Mouse (Mus musculus) T-helper 17 cell (primary cell): Measurements from ENCODE around the gene Ywhag.

Experiments used
- in situ Hi-C, 2 experiments: fragments of 300-600 bp; cut with MboI, MseI; formaldehyde crosslinking; loops; 1 replicate in 1 of 2; 2 replicates in 1 of 2; pipeline ENCODE4 v1.15.1; 2025; ENCODE audit warnings: high pct_unique_total_duplicates in 2 of 2

Ywhag gene

GRCm38 (mm10) chr5:135956300-135957206, 22.1 kb upstream of the Ywhag start:
- in situ Hi-C loops = loop anchor here (5.0 to 25.0 kb wide), 3 partner anchors 559 to 1831 kb away; partner anchors contain the start of genes Mepce (in 1 of the 2), Ppp1r35 (in 1 of the 2), Srrt (in 1 of the 2) and Trip6 (in 1 of the 2)

- in situ Hi-C loops = loop anchor here (25.0 kb wide), 2 partner anchors 1359 to 1834 kb away; partner anchors contain the start of genes Mepce (in 1 of the 2), Ppp1r35 (in 1 of the 2), Srrt (in 1 of the 2) and Trip6 (in 1 of the 2)
These were observed 18.4 kb upstream of the Ywhag start for GRCm38 (mm10) chr5:135952830-135953229.

- in situ Hi-C loops = loop anchor here (25.0 kb wide), 2 partner anchors 1361 to 1836 kb away; partner anchors contain the start of genes Mepce (in 1 of the 2), Ppp1r35 (in 1 of the 2), Srrt (in 1 of the 2) and Trip6 (in 1 of the 2)
These were observed 17.2 kb upstream of the Ywhag start for GRCm38 (mm10) chr5:135951660-135952059.

- in situ Hi-C loops = loop anchor here (25.0 kb wide), 2 partner anchors 1361 to 1836 kb away; partner anchors contain the start of genes Mepce (in 1 of the 2), Ppp1r35 (in 1 of the 2), Srrt (in 1 of the 2) and Trip6 (in 1 of the 2)
These were observed 16.4 kb upstream of the Ywhag start for GRCm38 (mm10) chr5:135950710-135951412.

GRCm38 (mm10) chr5:135946621-135947020, 12.2 kb upstream of the Ywhag start:
- in situ Hi-C loops = no loop called here

- in situ Hi-C loops = no loop called here
These were observed 11.5 kb upstream of the Ywhag start for GRCm38 (mm10) chr5:135945916-135946408.

- in situ Hi-C loops = no loop called here
These were observed 8.3 kb upstream of the Ywhag start for GRCm38 (mm10) chr5:135942710-135943109.

GRCm38 (mm10) chr5:135940587-135940986, 6.2 kb upstream of the Ywhag start:
- in situ Hi-C loops = no loop called here

GRCm38 (mm10) chr5:135935641-135936190, 1.3 kb upstream of the Ywhag start:
- in situ Hi-C loops = loop anchor here in 1 of 2 experiments (10.0 kb wide), 1 partner anchor 1569 kb away; the partner anchor contains the start of gene Pop7

GRCm38 (mm10) chr5:135935176-135935523, 734 bp upstream of the Ywhag start:
- in situ Hi-C loops = loop anchor here in 1 of 2 experiments (10.0 kb wide), 1 partner anchor 1570 kb away; the partner anchor contains the start of gene Pop7

GRCm38 (mm10) chr5:135933900-135934441, 445 bp downstream of the Ywhag start:
- in situ Hi-C loops = loop anchor here in 1 of 2 experiments (10.0 kb wide), 1 partner anchor 1571 kb away; the partner anchor contains the start of gene Pop7

GRCm38 (mm10) chr5:135933222-135933899, 1.1 kb downstream of the Ywhag start:
- in situ Hi-C loops = loop anchor here in 1 of 2 experiments (10.0 kb wide), 1 partner anchor 1571 kb away; the partner anchor contains the start of gene Pop7

GRCm38 (mm10) chr5:135932359-135932758, 2.1 kb downstream of the Ywhag start:
- in situ Hi-C loops = loop anchor here in 1 of 2 experiments (10.0 kb wide), 1 partner anchor 1572 kb away; the partner anchor contains the start of gene Pop7

GRCm38 (mm10) chr5:135931526-135931925, 2.9 kb downstream of the Ywhag start:
- in situ Hi-C loops = loop anchor here in 1 of 2 experiments (10.0 kb wide), 1 partner anchor 1573 kb away; the partner anchor contains the start of gene Pop7

GRCm38 (mm10) chr5:135929685-135930424, 4.6 kb downstream of the Ywhag start:
- in situ Hi-C loops = loop anchor here in 1 of 2 experiments (10.0 kb wide), 1 partner anchor 1575 kb away; the partner anchor contains the start of gene Pop7

- in situ Hi-C loops = no loop called here
These were observed 10.5 kb downstream of the Ywhag start for GRCm38 (mm10) chr5:135923901-135924300.

- in situ Hi-C loops = no loop called here
These were observed 14.5 kb downstream of the Ywhag start for GRCm38 (mm10) chr5:135919902-135920301.

GRCm38 (mm10) chr5:135918593-135918992, 15.8 kb downstream of the Ywhag start:
- in situ Hi-C loops = no loop called here

GRCm38 (mm10) chr5:135918059-135918437, 16.4 kb downstream of the Ywhag start:
- in situ Hi-C loops = no loop called here
